Mouse (Mus musculus) CH12.LX (cell line): Measurements from ENCODE around the gene Gls. TPM values are rescaled to one million over a fixed set of nuclear protein-coding genes. Genes with fewer than 3 reads are reported as not detected.
A peak's percentile ranks its signal among the peaks of the same experiment; 100 is the strongest.

ENCODE experiments used
- DNase-seq: peaks from one replicate; pipeline ENCODE4 v3.0.0-alpha.2; 2013; ENCODE audit errors: extremely low read depth
- H3K27ac ChIP-seq: 2 replicates; pipeline ENCODE4 v1.5.1; 2012; ENCODE audit warnings: low read depth, mild to moderate bottlenecking, control low read depth, moderate library complexity; ENCODE audit not compliant: insufficient read depth
- H3K27me3 ChIP-seq: replicated peaks from 2 replicates; pipeline ENCODE3; 2012; ENCODE audit warnings: inconsistent platforms
- H3K36me3 ChIP-seq, 2 experiments: replicated peaks in 1 of 2; 2 replicates each; pipeline versions ENCODE3 to v1.6.1; 2012; ENCODE audit warnings: inconsistent platforms in 1 of 2, low read length in 1 of 2, mild to moderate bottlenecking in 1 of 2, mixed read lengths in 1 of 2, moderate library complexity in 1 of 2; ENCODE audit not compliant: control insufficient read depth in 1 of 2, insufficient read depth in 1 of 2
- H3K4me1 ChIP-seq, 2 experiments: 2 replicates each; pipeline ENCODE4 v1.6.1; 2012; ENCODE audit warnings: inconsistent platforms in 1 of 2, moderate library complexity in 1 of 2; ENCODE audit not compliant: insufficient read depth in 2 of 2, control insufficient read depth in 1 of 2
- H3K4me2 ChIP-seq: 2 replicates; pipeline ENCODE4 v1.6.1; 2012; ENCODE audit warnings: low read depth, mild to moderate bottlenecking, control low read depth; ENCODE audit not compliant: poor library complexity, insufficient read depth, severe bottlenecking
- H3K4me3 ChIP-seq, 3 experiments: fragments of 150-350 bp in 1 of 3; sonication (generic) in 1 of 3; replicated peaks in 1 of 3; 2 replicates each; pipeline versions ENCODE3 to v1.5.1; 2011 to 2012; ENCODE audit warnings: low read depth in 2 of 3, low read length in 2 of 3, mild to moderate bottlenecking in 2 of 3, moderate library complexity in 2 of 3, control low read depth in 1 of 3, improper control_type of control experiment in 1 of 3, inconsistent platforms in 1 of 3, mixed read lengths in 1 of 3; ENCODE audit not compliant: poor library complexity in 1 of 3
- H3K79me2 ChIP-seq: replicated peaks from 2 replicates; pipeline ENCODE4 v1.6.1; 2012; ENCODE audit warnings: mild to moderate bottlenecking, moderate library complexity; ENCODE audit not compliant: control insufficient read depth, poor library complexity, insufficient read depth, severe bottlenecking; ENCODE audit errors: extremely low read depth
- H3K9ac ChIP-seq: 2 replicates; pipeline ENCODE4 v1.6.1; 2012; ENCODE audit warnings: low read depth, mild to moderate bottlenecking, control low read depth, moderate library complexity; ENCODE audit not compliant: insufficient read depth
- H3K9me3 ChIP-seq: replicated peaks from 2 replicates; pipeline ENCODE3; 2012; ENCODE audit warnings: low read length, inconsistent platforms, mixed read lengths
- CHD1 ChIP-seq: IDR thresholded peaks from 2 replicates; pipeline ENCODE4 v1.6.1; 2012; ENCODE audit warnings: low read depth, low read length, improper control_type of control experiment, inconsistent platforms
- CHD2 ChIP-seq: IDR thresholded peaks from 2 replicates; pipeline ENCODE4 v1.6.1; 2011; ENCODE audit warnings: low read length, improper control_type of control experiment
- ELF1 ChIP-seq: IDR thresholded peaks from 2 replicates; pipeline ENCODE4 v1.6.1; 2014; ENCODE audit warnings: low read depth, mild to moderate bottlenecking, inconsistent platforms, low read length, improper control_type of control experiment
- EP300 ChIP-seq: IDR thresholded peaks from 2 replicates; pipeline ENCODE4 v1.6.1; 2011; ENCODE audit warnings: low read length, improper control_type of control experiment
- ETS1 ChIP-seq: conservative IDR thresholded peaks from 2 replicates; pipeline ENCODE4 v1.6.1; 2012; ENCODE audit warnings: low read depth, mild to moderate bottlenecking, inconsistent platforms, low read length, improper control_type of control experiment, moderate library complexity
- GABPA ChIP-seq: IDR thresholded peaks from 2 replicates; pipeline ENCODE4 v1.6.1; 2012; ENCODE audit warnings: low read depth, low read length, improper control_type of control experiment, inconsistent platforms; ENCODE audit not compliant: insufficient replicate concordance
- JUN ChIP-seq: IDR thresholded peaks from 2 replicates; pipeline ENCODE4 v1.6.1; 2011; ENCODE audit warnings: low read depth, mild to moderate bottlenecking, low read length, improper control_type of control experiment, moderate library complexity; ENCODE audit not compliant: insufficient read depth
- JUND ChIP-seq: conservative IDR thresholded peaks from 2 replicates; pipeline ENCODE4 v1.6.1; 2011; ENCODE audit warnings: low read depth, low read length, improper control_type of control experiment
- MAFK ChIP-seq: IDR thresholded peaks from 2 replicates; pipeline ENCODE4 v1.6.1; 2011; ENCODE audit warnings: low read length, improper control_type of control experiment; ENCODE audit not compliant: insufficient replicate concordance
- MAX ChIP-seq: IDR thresholded peaks from 2 replicates; pipeline ENCODE4 v1.6.1; 2011; ENCODE audit warnings: low read length, improper control_type of control experiment
- NELFE ChIP-seq: IDR thresholded peaks from 2 replicates; pipeline ENCODE4 v1.6.1; 2011; ENCODE audit warnings: low read depth, low read length, improper control_type of control experiment
- NRF1 ChIP-seq: IDR thresholded peaks from 2 replicates; pipeline ENCODE4 v1.6.1; 2014; ENCODE audit warnings: low read depth, mild to moderate bottlenecking, inconsistent platforms, low read length, improper control_type of control experiment, moderate library complexity
- PAX5 ChIP-seq: IDR thresholded peaks from 2 replicates; pipeline ENCODE4 v1.6.1; 2012; ENCODE audit warnings: low read length, inconsistent platforms, mixed read lengths
- POLR2AphosphoS2 ChIP-seq: IDR thresholded peaks from 2 replicates; pipeline ENCODE4 v1.6.1; 2011; ENCODE audit warnings: low read depth, low read length, improper control_type of control experiment
- SMC3 ChIP-seq: IDR thresholded peaks from 2 replicates; pipeline ENCODE4 v1.6.1; 2011; ENCODE audit warnings: low read depth, low read length, improper control_type of control experiment
- TCF12 ChIP-seq: IDR thresholded peaks from 2 replicates; pipeline ENCODE4 v1.6.1; 2014; ENCODE audit warnings: low read depth, mild to moderate bottlenecking, inconsistent platforms, low read length, improper control_type of control experiment
- UBTF ChIP-seq: IDR thresholded peaks from 2 replicates; pipeline ENCODE4 v1.6.1; 2012; ENCODE audit warnings: low read depth, mild to moderate bottlenecking, inconsistent platforms, low read length, improper control_type of control experiment, moderate library complexity
- USF1 ChIP-seq: IDR thresholded peaks from 2 replicates; pipeline ENCODE4 v1.6.1; 2014; ENCODE audit warnings: low read depth, mild to moderate bottlenecking, inconsistent platforms, low read length, improper control_type of control experiment
- USF2 ChIP-seq: conservative IDR thresholded peaks from 2 replicates; pipeline ENCODE4 v1.6.1; 2011; ENCODE audit warnings: low read depth, low read length, improper control_type of control experiment
- ZKSCAN1 ChIP-seq: IDR thresholded peaks from 2 replicates; pipeline ENCODE4 v1.6.1; 2012; ENCODE audit warnings: low read depth, inconsistent platforms, low read length, improper control_type of control experiment, borderline replicate concordance
- dilution Hi-C: fragments of 300-500 bp; cut with MboI; formaldehyde crosslinking; loops from 2 replicates; pipeline ENCODE4 v1.14.3; 2020; ENCODE audit warnings: low sequenced_read_pairs; ENCODE audit not compliant: extremely low pct_unique_long_range_greater_than_20kb, extremely low pct_ligation_motif_present
- in situ Hi-C: fragments of 300-500 bp; cut with MboI; formaldehyde crosslinking; loops from 3 replicates; pipeline ENCODE4 v1.14.3; 2019; ENCODE audit warnings: low sequenced_read_pairs, low pct_ligation_motif_present, low pct_unique_long_range_greater_than_20kb, mixed read lengths
- polyA plus RNA-seq: library from polyadenylated mRNA; unstranded; fragments of >175 nt; gene quantifications from 2 replicates; pipeline ENCODE4 v1.2.1, GENCODE M21; 2012; ENCODE audit warnings: low read depth; ENCODE audit not compliant: insufficient read length
- total RNA-seq, 2 experiments: library from RNA; depleted of rRNA; stranded (reverse); fragments of 300-350 nt in 1 of 2; fragments of >200 nt in 1 of 2; gene quantifications; 2 replicates each; pipeline ENCODE4 v1.2.3; 2012 to 2014

Gls gene
- total and polyA plus RNA-seq, 3 experiments, result 107 to 182 (median 150) TPM

DNA sequence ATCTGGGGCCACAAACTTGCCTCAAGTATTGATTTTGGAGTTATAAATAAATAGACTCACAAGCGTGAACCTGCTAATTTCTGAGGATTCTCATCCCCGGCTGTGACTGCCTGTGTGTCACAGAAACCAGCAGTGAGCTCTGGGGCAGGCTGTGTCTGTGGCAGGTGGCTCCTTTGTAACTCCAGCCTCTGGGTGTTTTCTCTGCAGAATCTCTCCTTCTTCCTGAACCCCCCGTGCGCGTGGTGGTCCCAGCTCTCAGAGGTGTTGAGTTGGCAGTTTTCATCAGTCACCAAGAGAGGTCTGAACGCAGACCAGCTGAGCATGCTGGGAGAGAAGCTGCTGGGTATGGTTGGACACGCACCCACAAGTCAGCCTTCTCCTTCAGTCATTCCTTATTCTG lies 84.3 kb downstream of the Gls start:
- H3K4me3 ChIP-seq, result no peak overlapping the region
- in situ Hi-C loops, result no loop called here
- dilution Hi-C loops, result no loop called here
- no peak overlapping the region for H3K4me2 ChIP-seq
- H3K4me1 ChIP-seq, result peaks cover 17 to 70% of the 10 kb centered on the region in 2 experiments
- H3K36me3 ChIP-seq, result peaks cover 89 to 91% of the 10 kb centered on the region in 2 experiments
- DNase-seq, result no peak
- H3K9me3 ChIP-seq, result no peaks in the 10 kb centered on the region
- H3K9ac ChIP-seq, result no peak overlapping the region
- H3K27me3 ChIP-seq, result no peaks in the 10 kb centered on the region
- peaks cover 2% of the 10 kb centered on the region; the same call in 1 of the 2 replicates for H3K79me2 ChIP-seq
- TF ChIP-seq CHD1, result no peak
- no peak overlapping the region for H3K27ac ChIP-seq

DNA sequence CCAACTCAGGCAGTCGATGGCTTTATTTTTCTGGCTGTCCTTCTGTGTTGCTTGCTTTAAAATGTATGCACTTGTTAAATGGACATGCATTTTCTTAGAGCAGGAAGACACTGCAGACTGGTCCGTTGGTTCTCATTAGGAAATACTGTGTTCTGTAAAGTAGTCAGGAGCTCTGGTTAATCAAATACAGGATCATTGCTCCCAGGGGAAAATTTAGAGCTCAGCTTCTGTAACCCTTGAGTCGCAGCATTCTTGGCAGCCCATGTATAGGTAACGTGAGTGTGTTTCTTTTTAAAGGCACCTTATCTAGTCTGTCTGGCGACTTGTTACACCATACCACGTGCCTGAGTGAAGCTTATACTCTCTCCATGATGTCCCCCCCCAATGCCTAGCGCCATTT lies 84.9 kb downstream of the Gls start:
- Histone ChIP-seq H3K27ac (peak overlapping the region; percentile 22; the same call in 1 of the 2 replicates), H3K4me1 (peaks cover 21 to 75% of the 10 kb centered on the region in 2 experiments), H3K4me2 (no peak overlapping the region), H3K79me2 (peaks cover 2% of the 10 kb centered on the region; the same call in 1 of the 2 replicates), H3K9me3 (no peaks in the 10 kb centered on the region), H3K9ac (no peak overlapping the region)
- DNase-seq, result no peak
- in situ Hi-C loops, result no loop called here
- TF ChIP-seq CHD1, result no peak
- TF ChIP-seq ZKSCAN1, result no peak
- TF ChIP-seq USF2, result no peak
- no peak for TF ChIP-seq JUN
- TF ChIP-seq CHD2, result no peak
- TF ChIP-seq EP300, result no peak
- TF ChIP-seq SMC3, result no peak
- TF ChIP-seq JUND, result no peak
- TF ChIP-seq PAX5, result no peak
- no peak for TF ChIP-seq POLR2AphosphoS2
- no peak for TF ChIP-seq MAX
- no peak for TF ChIP-seq USF1
- TF ChIP-seq NELFE, result no peak
- no peak for TF ChIP-seq ELF1
- TF ChIP-seq GABPA, result no peak
- no peak for TF ChIP-seq UBTF
- TF ChIP-seq TCF12, result no peak
- TF ChIP-seq ETS1, result no peak
- no peak for TF ChIP-seq MAFK
- TF ChIP-seq NRF1, result no peak
- TF ChIP-seq, all 38 proteins: peak for 0
- peak overlapping the region in 1 of 3 experiments; percentile 55 for H3K4me3 ChIP-seq
- dilution Hi-C loops, result no loop called here
- H3K36me3 ChIP-seq, result peaks cover 87 to 91% of the 10 kb centered on the region in 2 experiments
- H3K27me3 ChIP-seq, result no peaks in the 10 kb centered on the region
